Mouse (Mus musculus): ENCODE results near the gene Egfem1. TPM values are rescaled to one million over a fixed set of nuclear protein-coding genes. Genes with fewer than 3 reads are reported as not detected.

Gene Egfem1
- total RNA-seq (2021): under 1 TPM; 0.14 to 0.32 TPM

GRCm38 (mm10) chr3:29081952-29082295 is at the start of gene Egfem1:
Gene Egfem1 (plus strand): TSS chr3:29082023.
- DNase-seq: no peak

GRCm38 (mm10) chr3:29033107-29033506 is 48.7 kb upstream of the Egfem1 start:
- DNase-seq: no peak

- peak; percentile 32 for DNase-seq
Observed at GRCm38 (mm10) chr3:29036146-29036545, 45.7 kb upstream of the Egfem1 start.

- no peak for DNase-seq
Observed at GRCm38 (mm10) chr3:29036620-29037019, 45.2 kb upstream of the Egfem1 start.

GRCm38 (mm10) chr3:29040064-29040463 is 41.8 kb upstream of the Egfem1 start:
- no peak for DNase-seq

GRCm38 (mm10) chr3:29046281-29046680 is 35.5 kb upstream of the Egfem1 start:
- DNase-seq: no peak

GRCm38 (mm10) chr3:29047273-29047932 is 34.4 kb upstream of the Egfem1 start:
- no peak for DNase-seq

- no peak for DNase-seq
Observed at GRCm38 (mm10) chr3:29063156-29063555, 18.7 kb upstream of the Egfem1 start.

- DNase-seq: no peak
Observed at GRCm38 (mm10) chr3:29068428-29069098, 13.3 kb upstream of the Egfem1 start.

GRCm38 (mm10) chr3:29071315-29071714 is 10.5 kb upstream of the Egfem1 start:
- no peak for DNase-seq

GRCm38 (mm10) chr3:29081517-29081916 is 306 bp upstream of the Egfem1 start:
- no peak for DNase-seq

GRCm38 (mm10) chr3:29082296-29082995 is 623 bp downstream of the Egfem1 start:
- DNase-seq: peak; percentile 24

- DNase-seq: no peak
Observed at GRCm38 (mm10) chr3:29082996-29083350, 1.1 kb downstream of the Egfem1 start.

- DNase-seq: no peak
Observed at GRCm38 (mm10) chr3:29098467-29098866, 16.6 kb downstream of the Egfem1 start.

- no peak for DNase-seq
Observed at GRCm38 (mm10) chr3:29106016-29106723, 24.3 kb downstream of the Egfem1 start.

- DNase-seq: no peak
Observed at GRCm38 (mm10) chr3:29107134-29107533, 25.3 kb downstream of the Egfem1 start.

GRCm38 (mm10) chr3:29110321-29110720 is 28.5 kb downstream of the Egfem1 start:
- DNase-seq: no peak

- DNase-seq: no peak
Observed at GRCm38 (mm10) chr3:29114517-29114916, 32.7 kb downstream of the Egfem1 start.

- DNase-seq: no peak
Observed at GRCm38 (mm10) chr3:29117379-29117778, 35.6 kb downstream of the Egfem1 start.

GRCm38 (mm10) chr3:29122556-29122955 is 40.7 kb downstream of the Egfem1 start:
- no peak for DNase-seq

GRCm38 (mm10) chr3:29132054-29132931 is 50.5 kb downstream of the Egfem1 start:
- no peak for DNase-seq

- no peak for DNase-seq
Observed at GRCm38 (mm10) chr3:29134509-29134908, 52.7 kb downstream of the Egfem1 start.
